Mouse (Mus musculus) ES-E14 (cell line): ENCODE results near the gene Inpp5k.

ENCODE experiments used
- CHD2 ChIP-seq: IDR thresholded peaks from 2 replicates; pipeline ENCODE4 v1.6.1; 2014; ENCODE audit warnings: mild to moderate bottlenecking, low read depth, low read length, inconsistent platforms
- ZC3H11A ChIP-seq: IDR thresholded peaks from 2 replicates; pipeline ENCODE4 v1.6.1; 2012; ENCODE audit warnings: low read depth, mild to moderate bottlenecking, inconsistent platforms, low read length, borderline replicate concordance

DNA sequence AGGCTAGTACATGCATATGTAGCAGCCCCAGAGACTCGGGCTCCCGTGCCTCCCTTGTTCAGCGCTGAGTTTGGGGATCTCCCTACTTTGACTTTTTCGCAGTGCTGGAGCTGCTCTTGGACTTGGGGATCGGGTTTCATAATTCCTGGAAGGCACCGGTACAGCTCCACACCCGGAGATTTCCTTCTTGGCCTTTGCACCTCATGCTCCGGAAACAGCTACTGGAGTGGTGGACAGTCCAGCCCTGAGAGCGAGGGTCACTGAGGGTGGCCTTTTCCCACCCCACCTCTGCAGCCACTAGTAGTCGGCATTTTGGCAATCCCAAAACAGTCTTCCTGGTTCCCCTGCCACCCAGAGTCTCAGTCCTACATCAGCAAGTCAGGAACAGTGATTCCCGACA, 4.5 kb downstream of the Inpp5k start:
- TF ChIP-seq CHD2 (no peak), ZC3H11A (no peak)
